26 mouse cellular contexts compared by ENCODE assay signal in the genomic region with DNA sequence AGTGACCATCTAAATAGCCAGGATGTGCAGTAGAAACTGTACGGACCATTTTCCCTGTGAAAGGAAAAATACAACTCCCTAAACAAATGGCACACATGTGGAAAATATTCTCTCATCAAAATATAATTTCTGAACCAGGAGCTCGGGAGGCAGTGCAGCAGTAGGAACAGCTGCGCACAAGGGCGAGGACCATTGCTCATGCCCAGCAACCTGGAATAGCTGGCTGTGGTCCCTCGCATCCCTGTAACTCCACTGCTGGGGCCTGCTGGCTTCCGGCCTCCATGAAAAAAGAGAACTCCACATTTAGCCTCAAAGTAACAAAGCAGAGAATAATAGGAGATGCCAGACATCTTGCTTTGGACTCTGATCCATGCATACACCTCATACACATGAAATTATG. TPM values are rescaled to one million over a fixed set of nuclear protein-coding genes. Genes with fewer than 3 reads are reported as not detected.
DNase-seq lines count a peak whose midpoint lies in the region; ATAC-seq and TF ChIP-seq lines count a peak whose summit lies in the region.
"Had no signal": no experiment of that assay in that cellular context is flagged by ENCODE, and none has a peak within 500 bp of the region (broad histone marks: within the 10 kb centered on the region; RNA-seq: fewer than 3 reads in every experiment).

No protein-coding gene starts in this region.

- 46% methylated on average over 6 of the region's 6 CpGs for WGBS in heart, adult 2 months
- 90% methylated on average over 6 of the region's 6 CpGs for WGBS in heart, embryonic 12.5 days
- 76% methylated on average over 6 of the region's 6 CpGs for WGBS in heart, embryonic 16.5 days
- 68% methylated on average over 6 of the region's 6 CpGs for WGBS in limb, embryonic 14.5 days
- 97% methylated on average over 6 of the region's 6 CpGs for WGBS in limb, embryonic 10.5 days

- no peak for TF ChIP-seq EP300 in heart, adult 2 months (IDR thresholded peaks at IDR 0.05; ENCODE audit: insufficient read depth, low read depth, low read length)

- no peaks in the 10 kb centered on the region for H3K9me3 ChIP-seq in heart, embryonic 12.5 days (replicated peaks)
- H3K9me3 ChIP-seq in heart, embryonic 16.5 days (replicated peaks; ENCODE audit: control insufficient read depth, low read length) = no peaks in the 10 kb centered on the region
- H3K9me3 ChIP-seq in limb, embryonic 14.5 days (ENCODE audit: control insufficient read depth, low read length) = no peaks in the 10 kb centered on the region
- no peaks in the 10 kb centered on the region for H3K9me3 ChIP-seq in limb, embryonic 10.5 days (replicated peaks)
- H3K9me3 ChIP-seq: kidney, embryonic 15.5 days; liver, embryonic 15.5 days; midbrain, embryonic 15.5 days; neural tube, embryonic 12.5 days had no signal

- no peak overlapping the region for H3K4me3 ChIP-seq in heart, adult 2 months
- H3K4me3 ChIP-seq in heart, embryonic 12.5 days = no peak overlapping the region
- H3K4me3 ChIP-seq in heart, embryonic 16.5 days (ENCODE audit: low read length) = no peak overlapping the region
- no peak overlapping the region for H3K4me3 ChIP-seq in limb, embryonic 14.5 days (replicated peaks; ENCODE audit: low read length)
- H3K4me3 ChIP-seq in limb, embryonic 10.5 days = no peak overlapping the region
- H3K4me3 ChIP-seq: erythroblast, embryonic 14.5 days; kidney, embryonic 15.5 days; liver, embryonic 15.5 days; midbrain, embryonic 15.5 days; neural tube, embryonic 12.5 days had no signal

- H3K36me3 ChIP-seq in heart, adult 2 months (ENCODE audit: control insufficient read depth, insufficient read depth, low read length) = peaks cover 36% of the 10 kb centered on the region
- peaks cover 11% of the 10 kb centered on the region for H3K36me3 ChIP-seq in heart, embryonic 12.5 days
- H3K36me3 ChIP-seq in heart, embryonic 16.5 days (ENCODE audit: control insufficient read depth, insufficient read depth) = peaks cover 9% of the 10 kb centered on the region; the same call in 1 of the 2 replicates
- peaks cover 15% of the 10 kb centered on the region for H3K36me3 ChIP-seq in limb, embryonic 14.5 days (ENCODE audit: control insufficient read depth, insufficient read depth, low read length)
- H3K36me3 ChIP-seq in limb, embryonic 10.5 days = peaks cover 10% of the 10 kb centered on the region
- H3K36me3 ChIP-seq: neural tube, embryonic 12.5 days had no signal

- intact Hi-C loops in heart, adult 2 months (cut with DNase I) = no loop called here
- intact Hi-C loops in heart, postnatal 10 days (cut with DNase I) = no loop called here

- peaks cover 12% of the 10 kb centered on the region for H3K79me2 ChIP-seq in heart, adult 2 months (replicated peaks; ENCODE audit: control insufficient read depth, insufficient read depth, low read length)

- H3K9ac ChIP-seq in heart, adult 2 months (ENCODE audit: low read depth, low read length) = no peak overlapping the region
- H3K9ac ChIP-seq in heart, embryonic 12.5 days = no peak overlapping the region
- peak overlapping the region; percentile 38; the same call in 1 of the 2 replicates for H3K9ac ChIP-seq in heart, embryonic 16.5 days (ENCODE audit: low read length)
- no peak overlapping the region for H3K9ac ChIP-seq in limb, embryonic 14.5 days (ENCODE audit: low read depth, low read length, severe bottlenecking)
- H3K9ac ChIP-seq: kidney, embryonic 15.5 days; liver, embryonic 15.5 days; lung, embryonic 14.5 days; midbrain, embryonic 15.5 days; neural tube, embryonic 12.5 days had no signal

- H3K27me3 ChIP-seq in heart, adult 2 months (ENCODE audit: control insufficient read depth, insufficient read depth, low read length) = no peaks in the 10 kb centered on the region
- no peaks in the 10 kb centered on the region for H3K27me3 ChIP-seq in heart, embryonic 12.5 days (replicated peaks)
- no peaks in the 10 kb centered on the region for H3K27me3 ChIP-seq in heart, embryonic 16.5 days (ENCODE audit: control insufficient read depth, insufficient read depth, low read length)
- no peaks in the 10 kb centered on the region for H3K27me3 ChIP-seq in limb, embryonic 14.5 days (ENCODE audit: control insufficient read depth, insufficient read depth, low read length)
- H3K27me3 ChIP-seq in limb, embryonic 10.5 days (ENCODE audit: low read depth, poor library complexity, severe bottlenecking) = no peaks in the 10 kb centered on the region
- H3K27me3 ChIP-seq: kidney, embryonic 15.5 days; liver, embryonic 15.5 days; midbrain, embryonic 15.5 days; neural tube, embryonic 12.5 days had no signal

- no peak for TF ChIP-seq CTCF in heart, adult 2 months (IDR thresholded peaks at IDR 0.05)

- H3K4me1 ChIP-seq in heart, adult 2 months (ENCODE audit: control insufficient read depth, insufficient read depth, low read length) = peaks cover 18% of the 10 kb centered on the region
- H3K4me1 ChIP-seq in heart, embryonic 12.5 days (replicated peaks) = peaks cover 24% of the 10 kb centered on the region
- peaks cover 29% of the 10 kb centered on the region for H3K4me1 ChIP-seq in heart, embryonic 16.5 days (ENCODE audit: control insufficient read depth, insufficient read depth, low read length)
- peaks cover 6% of the 10 kb centered on the region; the same call in 1 of the 2 replicates for H3K4me1 ChIP-seq in limb, embryonic 14.5 days (ENCODE audit: control insufficient read depth, insufficient read depth, low read length)
- H3K4me1 ChIP-seq in limb, embryonic 10.5 days = peaks cover 13% of the 10 kb centered on the region
- H3K4me1 ChIP-seq: neural tube, embryonic 12.5 days had no signal

- no peak overlapping the region for H3K4me2 ChIP-seq in heart, embryonic 12.5 days
- H3K4me2 ChIP-seq in heart, embryonic 16.5 days (ENCODE audit: low read depth, low read length) = no peak overlapping the region
- no peak overlapping the region for H3K4me2 ChIP-seq in limb, embryonic 14.5 days (replicated peaks; ENCODE audit: low read depth, low read length, severe bottlenecking)
- H3K4me2 ChIP-seq: kidney, embryonic 15.5 days; liver, embryonic 15.5 days; lung, embryonic 14.5 days; midbrain, embryonic 15.5 days; neural tube, embryonic 12.5 days had no signal

- ATAC-seq in heart, embryonic 12.5 days (ENCODE audit: insufficient number of reproducible peaks, low FRiP score) = no peak
- ATAC-seq in heart, embryonic 16.5 days (replicated peaks; ENCODE audit: extremely low read depth, insufficient read depth, low FRiP score) = no peak
- no peak for ATAC-seq in limb, embryonic 14.5 days (ENCODE audit: low FRiP score, low read depth)
- ATAC-seq: forebrain, embryonic 16.5 days; hindbrain, embryonic 16.5 days; midbrain, embryonic 15.5 days had no signal

- DNase-seq in heart, adult 2 months = peak in 1 of 2 experiments; percentile 43
- DNase-seq in heart, postnatal 10 days = no peak
- DNase-seq in limb, embryonic 14.5 days (ENCODE audit: low spot score) = no peak
- no peak for DNase-seq in limb, embryonic 10.5 days (ENCODE audit: low spot score)
- no peak for DNase-seq in thymus, postnatal 0 days (ENCODE audit: low spot score)
- DNase-seq: adrenal gland, postnatal 25 days; B cell, adult 2 months; cerebellum, adult 18-20 months; cerebellum, postnatal 14 days; kidney, adult 18-20 months; kidney, postnatal 25 days; lung, embryonic 14.5 days; lung, postnatal 14 days; right cerebral cortex, postnatal 4 days; thymus, adult 18-20 months; thymus, postnatal 36 days had no signal

- no peak for TF ChIP-seq POLR2A in heart, adult 2 months (IDR thresholded peaks at IDR 0.05; ENCODE audit: insufficient read depth, low read depth, low read length)
- no peak for TF ChIP-seq POLR2A in limb, embryonic 14.5 days (IDR thresholded peaks at IDR 0.05; ENCODE audit: borderline replicate concordance, extremely low read depth, insufficient read depth, insufficient read length)

- peak overlapping the region; percentile 87; the same call in 1 of the 2 replicates for H3K27ac ChIP-seq in heart, adult 2 months
- H3K27ac ChIP-seq in heart, embryonic 12.5 days (ENCODE audit: poor library complexity, severe bottlenecking) = no peak overlapping the region
- peak overlapping the region; percentile 72 for H3K27ac ChIP-seq in heart, embryonic 16.5 days (ENCODE audit: low read length)
- 0 out of 2 replicates have a peak overlapping the region, but pooled peaks have one; percentile 20 for H3K27ac ChIP-seq in limb, embryonic 14.5 days (replicated peaks; ENCODE audit: low read depth, low read length)
- no peak overlapping the region for H3K27ac ChIP-seq in limb, embryonic 10.5 days
- H3K27ac ChIP-seq: kidney, embryonic 15.5 days; liver, embryonic 15.5 days; midbrain, embryonic 15.5 days; neural tube, embryonic 12.5 days; stomach, postnatal 0 days had no signal

RNA-seq across cellular contexts. Expression of a gene that starts 22.2 kb away (rescaled TPM):
- 100 to 1,000 TPM; 206 to 229 TPM for total RNA-seq in heart, adult 2 months (2021)
- 66.9 and 147 TPM in 2 replicates for polyA plus RNA-seq in heart, adult 2 months (2012; rRNA removed)
- polyA plus RNA-seq in heart, embryonic 12.5 days (2016; fragmentation: Nextera tagmentation; extraction: Ambion mirVana) = 71.4 and 78.0 TPM in 2 replicates
- polyA plus RNA-seq in heart, embryonic 16.5 days (2015; fragmentation: Nextera tagmentation; extraction: Ambion mirVana) = 33.4 and 37.8 TPM in 2 replicates
- total RNA-seq in heart, postnatal 10 days (2021) = 100 to 1,000 TPM; 194 to 211 TPM
- polyA plus RNA-seq in limb, embryonic 14.5 days (2012; rRNA removed) = 26.2 and 29.6 TPM in 2 replicates
- polyA plus RNA-seq in limb, embryonic 14.5 days (2014; fragmentation: Nextera tagmentation; extraction: Ambion mirVana) = 27.6 and 31.4 TPM in 2 replicates
- polyA plus RNA-seq in limb, embryonic 10.5 days (2016; fragmentation: Nextera tagmentation; extraction: Ambion mirVana) = 9.8 and 10.7 TPM in 2 replicates
- 11.9 and 13.9 TPM in 2 replicates for polyA plus RNA-seq in thymus, postnatal 0 days (2015; fragmentation: Nextera tagmentation; extraction: Ambion mirVana)

Comparison
In these comparisons a context has a peak if more than half of its experiments do, and no peak if none do; other contexts are left out.
1. H3K27ac ChIP-seq: peak in heart, adult 2 months (single experiment), heart, embryonic 16.5 days (single experiment) and limb, embryonic 14.5 days (single experiment); none in heart, embryonic 12.5 days (single experiment) and limb, embryonic 10.5 days (single experiment).